Mouse (Mus musculus): Measurements from ENCODE around the gene Nudt8.
A peak's percentile ranks its signal among the peaks of the same experiment; 100 is the strongest.

- peak; percentile 92 for TF ChIP-seq CTCF (IDR thresholded peaks at IDR 0.05; ENCODE audit: low read depth)
- 0 out of 2 replicates have a peak, but pooled peaks have one; percentile 59 for TF ChIP-seq EP300 (IDR thresholded peaks at IDR 0.05; ENCODE audit: low read depth)
Measured at GRCm38 (mm10) chr19:4012432-4013022, 12.1 kb downstream of the Nudt8 start, which contains the start of gene Ndufv1.

Data from liver, postnatal 0 days (tissue).